Mouse (Mus musculus): ENCODE measurements at regions not wholly inside any gene's neighbourhood (a gene's known extent, or its start where the extent isn't known, plus 50 kb on each side); places are given as distances from the start of the nearest gene placed in this dataset.

DNA sequence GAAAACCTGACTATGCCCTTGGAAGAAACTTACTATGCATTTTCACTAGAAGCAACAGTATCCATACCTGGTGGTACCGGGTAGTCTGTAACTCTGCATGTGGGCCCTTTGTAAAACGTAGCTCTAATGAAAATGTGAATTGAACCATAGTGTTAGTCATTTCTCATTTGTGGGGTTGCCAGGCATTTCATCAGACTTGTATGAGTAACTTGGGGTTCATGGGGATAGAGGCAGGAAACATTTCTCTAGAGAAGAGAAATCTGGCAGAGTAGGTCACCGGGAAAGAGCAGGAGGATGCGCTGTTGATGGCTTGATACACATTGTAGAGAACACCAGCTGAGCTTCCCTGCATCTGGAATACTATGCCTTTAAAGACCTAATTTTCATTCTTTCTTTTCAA lies 70.2 kb upstream of the 1810046K07Rik start:
- TF ChIP-seq POLR2A (IDR thresholded peaks at IDR 0.05; ENCODE audit: borderline replicate concordance, extremely low read depth, insufficient read depth, insufficient read length, poor library complexity, severe bottlenecking) (no peak), CTCF (IDR thresholded peaks at IDR 0.05; ENCODE audit: borderline replicate concordance, extremely low read depth, insufficient read depth, insufficient read length) (no peak)

All from brain, embryonic 14.5 days (tissue).